Mouse (Mus musculus): Measurements from ENCODE around the gene Hmgb2.

- TF ChIP-seq POLR2A (IDR thresholded peaks at IDR 0.05; ENCODE audit: control insufficient read depth, low read depth, low read length) (no peak; the same call in 1 of the 2 replicates), CTCF (IDR thresholded peaks at IDR 0.05; ENCODE audit: control insufficient read depth, insufficient read depth, insufficient replicate concordance, low read depth, low read length) (no peak)
Measured at GRCm38 (mm10) chr8:57510791-57511315, 854 bp upstream of the Hmgb2 start.
